Mouse (Mus musculus): Measurements from ENCODE around the gene Rapgef4. TPM values are rescaled to one million over a fixed set of nuclear protein-coding genes. Genes with fewer than 3 reads are reported as not detected.

The Rapgef4 gene
- total RNA-seq, 2 experiments from 2014 or later, result 207 to 220 TPM

DNA sequence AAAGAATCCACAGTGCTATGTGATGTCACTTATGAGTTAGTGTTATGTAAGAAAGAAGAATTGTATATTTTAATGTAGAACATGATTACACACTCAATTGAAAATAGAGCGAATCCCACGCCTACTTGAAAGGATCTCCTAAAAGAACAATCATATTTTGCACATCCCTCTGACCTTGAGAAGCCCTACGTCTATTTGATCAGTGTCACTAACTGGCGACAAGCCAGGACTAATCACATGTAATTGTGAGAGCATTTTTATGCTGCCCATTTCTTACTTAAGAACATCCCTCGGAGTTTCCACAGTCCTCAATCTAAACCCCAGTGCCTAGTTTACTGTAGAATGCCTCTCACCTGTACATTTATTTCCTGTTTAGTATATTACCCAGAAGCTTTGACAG, 177.0 kb downstream of the Rapgef4 start:
- no peak for DNase-seq (ENCODE audit: low spot score in 2 of 2)
- intact Hi-C loops (cut with DNase I), result no loop called here

DNA sequence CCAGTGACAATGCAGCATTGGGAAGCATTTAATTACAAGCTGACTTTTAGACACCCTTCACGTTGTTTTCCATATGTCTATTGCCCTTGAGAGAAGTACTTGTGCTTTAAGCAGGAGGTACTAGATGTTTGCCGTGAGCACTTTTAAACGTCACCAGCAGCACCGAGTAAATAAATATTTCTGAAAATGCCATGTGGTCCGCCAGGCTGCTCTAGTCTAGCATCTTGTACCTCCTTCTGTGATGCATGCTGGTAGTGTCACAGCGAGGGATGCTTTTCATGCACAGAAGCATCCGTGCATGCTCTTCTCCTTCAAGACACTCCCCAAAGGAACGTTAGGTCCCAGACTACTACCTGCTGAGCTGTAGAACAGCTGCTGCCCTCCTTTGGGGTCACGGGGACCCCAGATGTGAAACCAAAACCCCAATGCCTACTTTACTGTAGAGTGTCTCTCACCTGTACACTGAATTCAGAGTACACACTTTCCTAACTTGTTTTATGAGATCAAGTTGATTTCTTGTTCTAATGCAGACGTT, 177.7 kb downstream of the Rapgef4 start:
- DNase-seq (ENCODE audit: low spot score in 2 of 2), result no peak
- intact Hi-C loops (cut with DNase I), result no loop called here

- DNase-seq (ENCODE audit: low spot score in 2 of 2), result no peak
- intact Hi-C loops (cut with DNase I), result no loop called here
Observed at GRCm38 (mm10) chr2:72159281-72159680, 178.2 kb downstream of the Rapgef4 start.

- intact Hi-C loops (cut with DNase I), result no loop called here
- no peak for DNase-seq (ENCODE audit: low spot score in 2 of 2)
Observed at GRCm38 (mm10) chr2:72165136-72165854, 184.3 kb downstream of the Rapgef4 start.

DNA sequence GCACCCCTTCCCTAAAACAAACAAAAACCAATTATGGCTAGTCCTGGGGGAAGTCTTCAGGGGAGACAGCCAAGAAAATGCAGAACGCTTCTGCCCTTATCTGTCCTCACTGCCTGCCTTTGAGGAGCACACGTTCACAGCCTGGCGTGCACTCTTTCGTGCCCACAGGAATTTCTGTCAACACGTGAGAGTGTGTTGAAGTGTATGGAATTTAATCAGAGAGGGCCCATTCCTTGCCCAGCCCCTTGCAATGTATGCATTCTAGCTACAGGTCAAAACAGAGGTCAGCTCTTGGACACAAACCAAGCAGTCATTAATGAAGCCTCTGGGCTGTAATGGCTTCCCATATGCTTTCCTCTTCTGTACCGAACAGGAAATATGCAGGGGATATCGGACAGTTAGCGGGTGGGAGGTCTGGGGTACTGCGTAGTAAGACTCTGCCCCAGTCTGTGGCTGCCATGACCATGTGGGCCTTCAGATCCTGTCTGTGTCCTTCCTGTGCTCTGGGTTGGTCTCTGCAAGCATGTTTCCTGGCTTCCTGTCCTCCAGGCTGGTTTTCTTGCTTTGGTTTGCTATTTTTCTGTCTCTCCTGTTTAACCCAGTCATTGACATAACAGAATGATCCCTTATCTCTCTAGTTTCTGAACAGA, 188.5 kb downstream of the Rapgef4 start:
- DNase-seq (ENCODE audit: low spot score in 2 of 2), result no peak
- intact Hi-C loops (cut with DNase I), result no loop called here

- DNase-seq (ENCODE audit: low spot score in 2 of 2), result no peak
Observed at GRCm38 (mm10) chr2:72170546-72170945, 189.5 kb downstream of the Rapgef4 start.

DNA sequence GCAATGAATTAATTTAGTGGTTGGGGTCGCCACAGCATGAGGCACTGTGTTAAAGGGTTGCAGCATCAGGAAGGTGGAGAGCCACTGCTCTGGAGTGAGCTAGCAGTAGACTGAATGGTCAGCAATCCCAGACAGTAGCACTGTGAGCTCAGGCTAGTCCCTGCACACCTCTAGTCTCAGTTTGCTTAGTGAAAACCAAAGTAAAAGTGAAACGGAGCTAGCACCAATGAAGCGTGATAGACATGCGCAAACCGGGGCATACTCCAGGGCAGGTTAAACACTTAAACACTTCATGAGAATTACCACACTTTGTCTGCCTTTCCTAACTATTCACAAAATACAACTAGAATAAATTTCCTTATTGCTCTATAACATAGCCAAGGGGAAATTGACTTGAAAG, 190.2 kb downstream of the Rapgef4 start:
- intact Hi-C loops (cut with DNase I), result no loop called here

More at GRCm38 (mm10) chr2:72170546-72170945, 189.5 kb downstream of the Rapgef4 start:
- intact Hi-C loops (cut with DNase I), result no loop called here

GRCm38 (mm10) chr2:72173010-72173409, 192.0 kb downstream of the Rapgef4 start:
- no peak for DNase-seq (ENCODE audit: low spot score in 2 of 2)
- intact Hi-C loops (cut with DNase I), result no loop called here

More for the DNA sequence above, 190.2 kb downstream of the Rapgef4 start:
- DNase-seq (ENCODE audit: low spot score in 2 of 2), result no peak

DNA sequence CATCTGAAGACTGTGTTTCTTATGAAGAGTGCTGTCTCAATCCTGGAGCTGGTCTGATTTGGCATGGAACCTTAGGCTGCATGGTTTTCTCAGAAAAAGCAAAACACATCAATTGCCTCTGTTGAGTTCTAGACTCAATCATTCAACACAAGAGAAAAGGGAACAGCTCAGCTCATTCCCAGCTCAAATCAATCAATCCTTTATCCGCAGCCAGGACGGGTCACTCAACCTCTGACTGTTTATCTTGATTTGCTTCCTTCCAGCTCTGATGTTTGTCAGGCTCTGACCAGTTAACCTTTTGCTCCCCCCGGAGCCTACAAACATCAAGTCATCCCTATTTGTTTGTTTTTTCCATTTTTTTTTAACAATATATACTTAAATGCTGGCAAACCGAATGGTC, 192.8 kb downstream of the Rapgef4 start:
- DNase-seq (ENCODE audit: low spot score in 2 of 2), result no peak

GRCm38 (mm10) chr2:72175536-72175935, 194.5 kb downstream of the Rapgef4 start:
- DNase-seq (ENCODE audit: low spot score in 2 of 2), result no peak
- intact Hi-C loops (cut with DNase I), result no loop called here

More for the DNA sequence above, 192.8 kb downstream of the Rapgef4 start:
- intact Hi-C loops (cut with DNase I), result no loop called here

DNA sequence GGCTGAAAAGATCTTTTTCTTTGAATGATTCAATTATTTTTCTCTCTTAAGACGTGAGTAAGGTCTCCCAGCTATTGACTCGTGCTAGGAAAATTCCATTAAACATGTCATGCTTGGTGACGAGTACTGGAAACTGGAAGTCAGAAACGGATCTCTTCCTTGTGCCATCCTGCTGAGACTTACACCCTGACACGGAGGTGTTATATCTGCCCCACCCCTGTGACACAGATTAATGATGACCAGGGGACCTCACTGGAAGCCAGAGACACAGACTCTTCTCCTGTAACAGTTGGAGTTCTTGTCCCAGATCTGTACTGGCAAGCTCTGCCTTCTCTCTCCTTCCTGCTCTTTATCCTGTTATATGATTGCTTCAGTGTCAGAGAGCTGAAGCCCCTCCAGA, 194.9 kb downstream of the Rapgef4 start:
- intact Hi-C loops (cut with DNase I), result no loop called here
- DNase-seq (ENCODE audit: low spot score in 2 of 2), result no peak

DNA sequence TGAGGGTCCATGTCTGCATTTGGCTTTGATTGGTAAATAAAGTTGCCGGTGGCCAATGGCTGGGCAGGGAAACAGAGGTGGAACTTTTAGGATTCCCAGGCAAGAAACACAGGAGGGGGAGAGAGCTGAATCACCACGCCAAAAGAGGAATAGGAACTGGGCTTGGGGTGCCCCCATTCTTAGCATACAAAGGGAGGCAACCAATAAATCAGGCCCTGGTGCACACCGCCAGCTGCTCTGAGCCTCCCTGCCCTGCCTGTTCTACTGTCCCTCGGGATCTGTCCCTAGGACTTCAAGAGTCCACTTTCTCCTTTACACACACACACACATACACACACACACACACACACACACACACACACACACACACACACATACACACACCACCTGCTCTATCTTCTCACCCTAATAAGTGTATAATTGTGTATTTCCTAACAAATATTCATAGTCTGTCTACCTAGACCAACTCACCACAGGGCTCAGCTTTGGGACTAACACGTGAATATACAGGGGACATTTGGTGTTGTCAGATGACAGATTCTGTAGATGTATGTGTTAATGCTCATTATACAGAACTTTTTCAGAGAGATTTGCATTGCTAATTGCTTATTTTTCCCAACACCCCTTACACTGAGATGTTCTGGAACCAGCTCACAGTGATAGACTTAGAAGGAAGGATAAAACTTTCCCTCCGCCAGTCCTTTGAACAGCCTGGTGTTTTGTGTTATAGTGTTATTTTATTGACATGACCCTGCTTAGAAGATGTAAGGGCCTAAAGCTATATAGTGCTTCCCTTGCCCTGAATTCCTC, 196.4 kb downstream of the Rapgef4 start:
- intact Hi-C loops (cut with DNase I), result no loop called here
- no peak for DNase-seq (ENCODE audit: low spot score in 2 of 2)

DNA sequence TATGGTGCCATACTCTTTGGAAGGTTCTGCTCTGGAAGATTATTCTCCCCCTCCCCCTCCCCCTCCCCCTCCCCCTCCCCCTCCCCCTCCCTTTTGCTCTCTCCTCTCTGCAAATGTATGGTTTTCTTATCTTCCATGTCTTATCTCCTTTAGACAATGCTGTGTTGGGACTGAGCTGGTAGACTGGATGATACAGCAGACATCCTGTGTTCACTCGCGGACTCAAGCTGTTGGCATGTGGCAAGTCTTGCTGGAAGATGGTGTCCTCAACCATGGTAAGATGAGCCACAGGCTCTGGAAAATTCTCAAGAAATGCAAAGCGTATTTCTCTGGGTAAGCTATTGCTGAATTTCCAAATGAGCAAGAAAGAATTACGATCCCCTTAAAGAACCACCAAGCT, 197.0 kb downstream of the Rapgef4 start:
- intact Hi-C loops (cut with DNase I), result no loop called here

GRCm38 (mm10) chr2:72178515-72178914, 197.5 kb downstream of the Rapgef4 start:
- DNase-seq (ENCODE audit: low spot score in 2 of 2), result no peak
- intact Hi-C loops (cut with DNase I), result no loop called here

More for the DNA sequence above, 197.0 kb downstream of the Rapgef4 start:
- no peak for DNase-seq (ENCODE audit: low spot score in 2 of 2)

GRCm38 (mm10) chr2:72179600-72180301, 198.7 kb downstream of the Rapgef4 start:
- no peak for DNase-seq (ENCODE audit: low spot score in 2 of 2)
- intact Hi-C loops (cut with DNase I), result no loop called here

DNA sequence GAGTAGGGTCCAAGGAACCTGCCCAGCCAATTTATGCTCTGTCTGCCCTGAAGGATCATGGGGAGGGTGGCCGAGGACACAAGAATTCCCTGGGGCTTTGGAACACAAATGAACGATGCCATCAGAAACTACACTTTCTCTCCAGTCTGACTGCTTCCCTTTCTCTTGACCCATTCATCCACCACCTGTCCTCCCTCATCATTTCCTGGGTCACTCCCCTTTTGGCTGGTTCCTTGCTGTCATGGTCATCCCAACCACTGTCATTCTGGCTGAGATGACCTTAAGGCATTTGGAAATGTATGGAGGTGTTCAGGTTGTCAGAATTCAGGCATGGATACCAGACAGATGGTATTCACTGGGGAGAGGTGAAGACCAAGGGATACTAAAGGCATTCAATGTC, 200.4 kb downstream of the Rapgef4 start:
- no peak for DNase-seq (ENCODE audit: low spot score in 2 of 2)
- intact Hi-C loops (cut with DNase I), result no loop called here

DNA sequence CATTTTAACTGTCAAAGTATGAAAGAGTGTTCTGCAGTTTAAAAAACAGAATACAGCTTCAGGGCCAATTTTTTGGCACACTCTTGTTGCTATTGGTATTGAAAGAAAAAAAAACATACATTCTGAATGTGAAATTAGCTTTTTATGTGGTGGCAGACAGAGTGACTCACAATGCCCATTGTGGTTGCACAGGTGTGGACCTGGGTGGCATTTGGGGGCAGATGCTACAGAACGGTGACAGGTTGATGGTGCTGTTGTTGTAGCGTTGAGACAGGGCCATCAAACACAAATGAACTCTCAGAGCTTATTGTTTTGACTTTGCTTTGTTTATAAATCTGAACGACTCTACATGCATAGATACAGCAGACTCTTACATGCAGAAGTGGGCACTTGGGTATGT, 202.7 kb downstream of the Rapgef4 start:
- intact Hi-C loops (cut with DNase I), result no loop called here

DNA sequence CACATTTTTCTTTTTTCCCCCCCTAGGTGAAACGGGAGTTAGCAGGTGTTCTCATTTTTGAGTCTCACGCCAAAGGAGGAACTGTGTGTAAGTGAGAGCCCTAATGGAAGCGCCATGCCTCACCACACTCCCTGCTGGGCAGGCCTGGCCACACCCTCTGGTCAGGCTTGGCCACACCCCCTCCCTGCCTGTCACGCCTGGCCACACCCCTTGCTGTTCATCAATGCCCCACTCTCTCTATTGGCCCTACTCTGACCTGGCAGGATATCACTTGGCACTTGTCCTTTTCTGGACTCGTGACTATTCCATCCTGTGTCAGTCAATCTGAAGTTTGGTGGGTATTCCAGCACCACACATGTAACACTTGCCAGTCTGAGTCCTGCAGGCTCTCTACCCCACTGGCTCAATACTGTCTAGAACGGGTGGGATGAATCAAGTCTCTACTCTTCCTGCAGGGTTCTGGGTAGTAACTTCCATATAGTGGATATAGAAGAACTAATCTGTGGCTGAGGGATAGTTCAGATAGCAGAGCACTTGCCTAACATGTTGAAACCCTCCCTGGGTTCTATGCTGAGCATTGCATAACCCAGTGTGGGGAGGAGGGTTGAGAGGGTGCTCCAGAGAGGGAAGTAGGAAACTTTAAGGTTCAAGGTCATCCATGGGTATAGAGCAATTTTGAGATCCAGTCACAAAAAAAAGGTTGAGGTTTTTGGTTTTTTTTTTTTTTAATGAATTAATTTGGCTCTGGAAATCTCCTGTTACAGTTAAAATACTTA, 215.3 kb downstream of the Rapgef4 start:
- no peak for DNase-seq (ENCODE audit: low spot score in 2 of 2)
- intact Hi-C loops (cut with DNase I), result no loop called here

More for the DNA sequence above, 202.7 kb downstream of the Rapgef4 start:
- DNase-seq (ENCODE audit: low spot score in 2 of 2), result no peak

- no peak for DNase-seq (ENCODE audit: low spot score in 2 of 2)
- intact Hi-C loops (cut with DNase I), result no loop called here
Observed at GRCm38 (mm10) chr2:72197026-72197425, 216.0 kb downstream of the Rapgef4 start.
